Mouse (Mus musculus) liver, embryonic 18 days (tissue): Measurements from ENCODE around the gene Ctsh. TPM values are rescaled to one million over a fixed set of nuclear protein-coding genes. Genes with fewer than 3 reads are reported as not detected.

Source experiments
- polyA plus RNA-seq: library from polyadenylated mRNA; depleted of rRNA; stranded (reverse); fragments of >200 nt; gene quantifications from 2 replicates; pipeline ENCODE4 v1.2.3, GENCODE M21; 2012; rRNA removed

Ctsh gene
- polyA plus RNA-seq: 130 and 178 TPM in 2 replicates

DNA sequence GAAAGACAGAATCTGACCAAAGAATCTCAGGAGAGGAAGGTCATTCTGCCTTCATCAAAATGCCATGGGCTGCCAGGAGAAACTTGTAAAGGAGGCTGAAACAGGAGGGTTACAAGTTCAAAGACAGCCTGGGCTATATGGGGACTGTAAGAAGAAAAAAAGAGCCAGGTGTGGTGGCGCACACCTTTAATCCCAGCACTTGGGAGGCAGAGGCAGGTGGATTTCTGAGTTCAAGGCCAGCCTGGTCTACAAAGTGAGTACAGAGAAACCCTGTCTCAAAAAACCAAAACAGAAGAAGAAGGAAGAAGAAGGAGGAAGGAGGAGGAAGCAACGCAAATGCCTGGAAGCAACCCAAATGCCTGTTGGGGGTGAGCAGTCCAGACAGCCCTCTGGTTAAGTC is at the start of gene Ctsh:
TSS of gene Ctsh (plus strand) at position 301 of the 400 bp plus-strand sequence.

DNA sequence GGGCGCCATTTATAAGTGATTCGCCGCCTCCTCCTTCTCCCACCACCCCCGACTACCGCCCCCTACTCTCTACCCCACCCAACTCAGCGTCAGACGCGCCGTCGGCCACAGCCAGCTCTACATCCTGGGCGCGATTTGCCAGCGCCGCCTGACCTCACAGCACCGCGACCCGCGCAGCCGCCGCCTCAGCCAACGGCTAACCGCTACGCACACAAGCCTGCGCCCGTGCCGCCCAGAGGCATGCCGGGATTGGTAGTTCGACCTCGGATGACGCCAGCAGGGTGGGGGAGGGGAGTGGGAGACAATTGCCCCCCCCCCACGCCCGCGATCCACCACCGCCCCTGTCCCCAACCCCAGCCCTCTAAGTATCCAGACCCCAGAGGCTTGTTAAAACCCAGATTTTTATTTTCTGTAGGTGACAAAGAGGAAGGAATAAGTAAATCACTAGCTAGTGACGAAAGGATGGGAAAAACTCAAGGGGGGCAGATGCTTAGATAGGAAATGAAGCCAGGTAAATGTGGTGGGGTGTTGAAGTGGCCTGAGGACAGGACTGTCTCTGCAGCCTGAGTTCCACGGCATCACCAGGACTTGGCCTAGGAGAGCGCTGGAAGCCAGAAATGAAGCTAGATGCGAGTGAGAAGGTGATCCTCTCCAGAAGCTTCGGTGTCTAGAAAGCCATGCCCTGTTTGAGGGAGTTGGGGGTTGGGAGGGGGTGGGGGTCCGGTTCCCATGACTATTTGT is 60.8 kb downstream of the Ctsh start, which contains the start of gene Morf4l1:
TSS of gene Morf4l1 (minus strand) at position 208 of the 741 bp plus-strand sequence.

Other genes starting within 250 kb of the Ctsh start
- 0.05 and 0.07 TPM in 2 replicates for gene Rasgrf1, start 144.2 kb upstream of the Ctsh start, polyA plus RNA-seq
- gene Morf4l1, start 60.6 kb downstream of the Ctsh start, polyA plus RNA-seq: 137 and 139 TPM in 2 replicates
- gene Adamts7, start 108.9 kb downstream of the Ctsh start, polyA plus RNA-seq: 1.6 and 1.9 TPM in 2 replicates
- 11.2 and 13.8 TPM in 2 replicates for gene Tbc1d2b, start 216.7 kb downstream of the Ctsh start, polyA plus RNA-seq